Mouse (Mus musculus) liver, embryonic 13.5 days (tissue): ENCODE data around the gene Olfr1346. TPM values are rescaled to one million over a fixed set of nuclear protein-coding genes. Genes with fewer than 3 reads are reported as not detected.

ENCODE experiments used
- ATAC-seq: fragments of 200-750 bp; cut with Nextera tagmentation; 2 replicates; pipeline ENCODE4 v1.8.0; 2017; ENCODE audit warnings: low read depth, mild to moderate bottlenecking, moderate number of reproducible peaks, moderate library complexity
- DNase-seq: peaks from one replicate; pipeline ENCODE4 v3.0.0; 2022
- H3K27ac ChIP-seq: fragments of 300-500 bp; sonication (generic); 2 replicates; pipeline ENCODE4 v1.5.1; 2015; ENCODE audit warnings: moderate library complexity, mild to moderate bottlenecking, inconsistent platforms
- H3K27me3 ChIP-seq: fragments of 300-500 bp; sonication (generic); 2 replicates; pipeline ENCODE4 v1.6.1; 2015; ENCODE audit warnings: mild to moderate bottlenecking, inconsistent platforms
- H3K36me3 ChIP-seq: fragments of 300-500 bp; sonication (generic); 2 replicates; pipeline ENCODE4 v1.6.1; 2015; ENCODE audit warnings: mild to moderate bottlenecking, inconsistent platforms
- H3K4me1 ChIP-seq: fragments of 300-500 bp; sonication (generic); replicated peaks from 2 replicates; pipeline ENCODE4 v1.6.1; 2015; ENCODE audit warnings: inconsistent platforms
- H3K4me2 ChIP-seq: fragments of 300-500 bp; sonication (generic); 2 replicates; pipeline ENCODE4 v1.6.1; 2015; ENCODE audit warnings: inconsistent platforms, mild to moderate bottlenecking, moderate library complexity
- H3K4me3 ChIP-seq: fragments of 300-500 bp; sonication (generic); replicated peaks from 2 replicates; pipeline ENCODE4 v1.5.1; 2015; ENCODE audit warnings: mild to moderate bottlenecking, inconsistent platforms
- H3K9ac ChIP-seq: fragments of 300-500 bp; sonication (generic); 2 replicates; pipeline ENCODE4 v1.6.1; 2015; ENCODE audit warnings: mild to moderate bottlenecking, inconsistent platforms
- H3K9me3 ChIP-seq: fragments of 300-500 bp; sonication (generic); replicated peaks from 2 replicates; pipeline ENCODE4 v1.6.1; 2016; ENCODE audit warnings: inconsistent platforms
- WGBS: fragments of 180-500 bp; shearing (Covaris S2); methylation state at CpG from one replicate; pipeline ENCODE4 v1.1.7; 2015; ENCODE audit not compliant: insufficient replicate concordance; 5-methylcytosine and 5-hydroxymethylcytosine counted together
- polyA plus RNA-seq: library from polyadenylated mRNA; unstranded; fragments of >200 nt; fragmentation: Nextera tagmentation; extraction: Ambion mirVana; gene quantifications from 2 replicates; pipeline ENCODE4 v1.2.1, GENCODE M21; 2015

The Olfr1346 gene
- polyA plus RNA-seq, 1 experiment from 2014 or later, result not detected

- Histone ChIP-seq H3K4me3 (no peak within 1 kb of the TSS), H3K4me2 (no peak within 1 kb of the TSS), H3K9me3 (0 out of 2 replicates have a peak, but pooled peaks cover 5% of the 10 kb centered on the region), H3K36me3 (no peaks in the 10 kb centered on the region), H3K27me3 (no peaks in the 10 kb centered on the region), H3K4me1 (no peaks in the 10 kb centered on the region), H3K27ac (no peak within 1 kb of the TSS), H3K9ac (no peak within 1 kb of the TSS)
- ATAC-seq (no peak), DNase-seq (no peak)
- WGBS, result 84% methylated on average over 1 of the region's 1 CpGs
These were observed 41.7 kb downstream of the Olfr1346 start, which contains the start of gene Olfr1348 for GRCm38 (mm10) chr7:6508648-6509047. Gene Olfr1348, minus strand, starts transcription at chr7:6508748.

GRCm38 (mm10) chr7:6521666-6522065, 54.8 kb downstream of the Olfr1346 start:
- no peak overlapping the region for H3K4me3 ChIP-seq
- H3K36me3 ChIP-seq, result no peaks in the 10 kb centered on the region
- 0 out of 2 replicates have a peak, but pooled peaks cover 3% of the 10 kb centered on the region for H3K9me3 ChIP-seq
- no peaks in the 10 kb centered on the region for H3K4me1 ChIP-seq
- no peak overlapping the region for H3K4me2 ChIP-seq
- H3K27me3 ChIP-seq, result no peaks in the 10 kb centered on the region
- no peak overlapping the region for H3K27ac ChIP-seq
- no peak overlapping the region for H3K9ac ChIP-seq
- no peak for ATAC-seq
- 19% methylated on average over 1 of the region's 1 CpGs for WGBS
- no peak for DNase-seq

- H3K9me3 ChIP-seq, result peaks cover 4% of the 10 kb centered on the region; the same call in 1 of the 2 replicates
- H3K36me3 ChIP-seq, result no peaks in the 10 kb centered on the region
- no peaks in the 10 kb centered on the region for H3K27me3 ChIP-seq
- 63% methylated on average over 5 of the region's 5 CpGs for WGBS
- H3K27ac ChIP-seq, result no peak within 1 kb of the TSS
- no peak for DNase-seq
- H3K4me1 ChIP-seq, result no peaks in the 10 kb centered on the region
- no peak within 1 kb of the TSS for H3K4me3 ChIP-seq
- H3K9ac ChIP-seq, result no peak within 1 kb of the TSS
- H3K4me2 ChIP-seq, result no peak within 1 kb of the TSS
- no peak for ATAC-seq
These were observed 55.9 kb downstream of the Olfr1346 start, which contains the start of gene Olfr1349 for GRCm38 (mm10) chr7:6522850-6523249. Gene Olfr1349, minus strand, starts transcription at chr7:6522950.

- Histone ChIP-seq H3K27me3 (no peaks in the 10 kb centered on the region), H3K4me2 (no peak overlapping the region), H3K4me1 (no peaks in the 10 kb centered on the region), H3K9ac (no peak overlapping the region), H3K4me3 (no peak overlapping the region), H3K9me3 (peaks cover 9% of the 10 kb centered on the region; the same call in 1 of the 2 replicates), H3K36me3 (no peaks in the 10 kb centered on the region), H3K27ac (no peak overlapping the region)
- 39% methylated on average over 3 of the region's 3 CpGs for WGBS
- ATAC-seq (no peak), DNase-seq (no peak)
These were observed 58.1 kb downstream of the Olfr1346 start for GRCm38 (mm10) chr7:6525001-6525400.

GRCm38 (mm10) chr7:6526141-6526540, 59.2 kb downstream of the Olfr1346 start:
- Histone ChIP-seq H3K9me3 (peaks cover 9% of the 10 kb centered on the region; the same call in 1 of the 2 replicates), H3K4me1 (no peaks in the 10 kb centered on the region), H3K27me3 (no peaks in the 10 kb centered on the region), H3K4me2 (no peak overlapping the region), H3K36me3 (no peaks in the 10 kb centered on the region), H3K27ac (no peak overlapping the region), H3K4me3 (no peak overlapping the region), H3K9ac (no peak overlapping the region)
- ATAC-seq (no peak), DNase-seq (no peak)
- WGBS, result 53% methylated on average over 5 of the region's 5 CpGs

Other genes with a start within 250 kb of the Olfr1346 start
- not detected in 2 replicates for gene Zscan5b, start 244.8 kb upstream of the Olfr1346 start, polyA plus RNA-seq
- gene Epp13, start 214.4 kb upstream of the Olfr1346 start, polyA plus RNA-seq, result not detected in 2 replicates
- gene Zfp667, start 180.5 kb upstream of the Olfr1346 start, polyA plus RNA-seq, result 7.1 and 7.6 TPM in 2 replicates
- 1.1 and 1.3 TPM in 2 replicates for gene Zfp583, start 135.8 kb upstream of the Olfr1346 start, polyA plus RNA-seq
- 0.32 and 0.39 TPM in 2 replicates for gene Gm3854, start 123.3 kb upstream of the Olfr1346 start, polyA plus RNA-seq
- 0.88 and 0.97 TPM in 2 replicates for gene Zfp78, start 103.8 kb upstream of the Olfr1346 start, polyA plus RNA-seq
- gene Zfp28, start 83.8 kb upstream of the Olfr1346 start, polyA plus RNA-seq, result 1.3 and 1.6 TPM in 2 replicates
- not detected in 2 replicates for gene Smim17, start 68.4 kb upstream of the Olfr1346 start, polyA plus RNA-seq
- not detected in 2 replicates for gene Gm20715, start 56.8 kb upstream of the Olfr1346 start, polyA plus RNA-seq
- gene Olfr1344, start 28.4 kb upstream of the Olfr1346 start, polyA plus RNA-seq, result not detected in 2 replicates
- not detected in 2 replicates for gene Olfr1336, start 10.9 kb upstream of the Olfr1346 start, polyA plus RNA-seq
- not detected in 2 replicates for gene Olfr5, start 19.8 kb downstream of the Olfr1346 start, polyA plus RNA-seq
- gene Olfr1347, start 32.7 kb downstream of the Olfr1346 start, polyA plus RNA-seq, result not detected in 2 replicates
- not detected in 2 replicates for gene Olfr1348, start 41.6 kb downstream of the Olfr1346 start, polyA plus RNA-seq
- not detected in 2 replicates for gene Olfr1349, start 55.8 kb downstream of the Olfr1346 start, polyA plus RNA-seq
- gene Olfr1350, start 97.7 kb downstream of the Olfr1346 start, polyA plus RNA-seq, result not detected in 2 replicates
- gene Zim1, start 229.3 kb downstream of the Olfr1346 start, polyA plus RNA-seq, result 0.99 and 1.0 TPM in 2 replicates